Mouse (Mus musculus) midbrain, embryonic 16.5 days (tissue): Measurements from ENCODE around the gene Rtn4rl2. TPM values are rescaled to one million over a fixed set of nuclear protein-coding genes. Genes with fewer than 3 reads are reported as not detected.

Experiments used
- ATAC-seq: fragments of 200-750 bp; cut with Nextera tagmentation; 2 replicates; pipeline ENCODE4 v1.8.0; 2017; ENCODE audit warnings: moderate TSS enrichment
- H3K27ac ChIP-seq: fragments of 300-500 bp; sonication (generic); 2 replicates; pipeline ENCODE4 v1.5.1; 2014; ENCODE audit warnings: mild to moderate bottlenecking, low read length, mixed read lengths
- H3K27me3 ChIP-seq: fragments of 300-500 bp; sonication (generic); 2 replicates; pipeline ENCODE4 v1.6.1; 2014; ENCODE audit warnings: low read depth, low read length, mixed read lengths; ENCODE audit not compliant: control insufficient read depth, insufficient read depth
- H3K36me3 ChIP-seq: fragments of 300-500 bp; sonication (generic); 2 replicates; pipeline ENCODE4 v1.6.1; 2014; ENCODE audit warnings: mild to moderate bottlenecking, low read length, moderate library complexity, mixed read lengths; ENCODE audit not compliant: control insufficient read depth, insufficient read depth
- H3K4me1 ChIP-seq: fragments of 300-500 bp; sonication (generic); 2 replicates; pipeline ENCODE4 v1.6.1; 2014; ENCODE audit warnings: mild to moderate bottlenecking, low read length, mixed read lengths; ENCODE audit not compliant: control insufficient read depth, insufficient read depth
- H3K4me2 ChIP-seq: fragments of 300-500 bp; sonication (generic); 2 replicates; pipeline ENCODE4 v1.6.1; 2014; ENCODE audit warnings: mild to moderate bottlenecking, low read length, mixed read lengths
- H3K4me3 ChIP-seq: fragments of 300-500 bp; sonication (generic); 2 replicates; pipeline ENCODE4 v1.5.1; 2014; ENCODE audit warnings: low read depth, mild to moderate bottlenecking, low read length, moderate library complexity, mixed read lengths
- H3K9ac ChIP-seq: fragments of 300-500 bp; sonication (generic); 2 replicates; pipeline ENCODE4 v1.6.1; 2014; ENCODE audit warnings: low read depth, low read length, mixed read lengths
- H3K9me3 ChIP-seq: fragments of 300-500 bp; sonication (generic); replicated peaks from 2 replicates; pipeline ENCODE4 v1.6.1; 2014; ENCODE audit warnings: mild to moderate bottlenecking, low read length, mixed read lengths; ENCODE audit not compliant: control insufficient read depth, poor library complexity, severe bottlenecking
- WGBS: fragments of 180-500 bp; shearing (Covaris S2); extraction: QIAGEN DNeasy Blood & Tissue Kit; methylation state at CpG from one replicate; pipeline ENCODE4 v1.1.7; 2014; 5-methylcytosine and 5-hydroxymethylcytosine counted together
- microRNA-seq: library from miRNA; unstranded; fragments of <30 nt; microRNA quantifications from one replicate; pipeline ENCODE4, GENCODE M21; 2017
- polyA plus RNA-seq: library from polyadenylated mRNA; unstranded; fragments of >200 nt; fragmentation: Nextera tagmentation; extraction: Ambion mirVana; gene quantifications from 2 replicates; pipeline ENCODE4 v1.2.1, GENCODE M21; 2015

Gene Rtn4rl2
- polyA plus RNA-seq, 1 experiment from 2014 or later = 3.9 TPM

DNA sequence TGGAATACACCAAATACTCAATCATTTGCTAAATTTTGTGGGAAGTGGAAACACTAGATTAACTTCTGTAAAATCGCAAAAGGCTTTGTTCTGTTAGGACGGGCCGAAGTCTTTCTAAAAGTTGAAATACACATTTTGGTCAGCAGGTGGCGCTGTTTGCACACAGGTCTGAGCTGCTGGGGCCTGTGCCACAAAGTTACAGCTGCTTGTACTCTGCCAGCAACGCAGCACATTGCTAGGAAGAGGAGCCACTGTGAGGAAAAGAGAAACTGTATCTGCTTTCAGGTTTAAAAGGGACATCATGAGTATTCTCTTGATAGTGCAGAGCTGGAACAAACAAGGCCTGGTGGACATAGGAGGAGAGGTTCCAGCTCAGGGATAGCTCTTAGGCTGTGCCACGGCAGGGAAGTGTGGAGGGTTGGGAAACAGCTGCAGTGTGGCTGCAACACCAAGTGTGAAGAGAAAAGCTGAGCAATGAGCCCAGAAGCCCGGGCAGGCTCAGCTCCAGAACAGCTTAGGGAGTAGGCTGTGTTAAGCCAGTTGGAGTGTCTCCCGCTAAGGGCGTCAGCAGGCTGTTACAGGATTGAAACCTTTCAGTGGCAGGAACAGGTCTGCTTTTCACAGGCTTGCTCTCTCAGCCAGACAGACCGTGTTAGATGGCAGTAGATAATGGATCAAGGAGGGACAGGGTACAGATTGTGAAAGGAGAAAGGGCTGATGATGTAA, 54.7 kb downstream of the Rtn4rl2 start:
- H3K4me2 ChIP-seq = no peak overlapping the region
- peaks cover 8% of the 10 kb centered on the region for H3K4me1 ChIP-seq
- no peak overlapping the region for H3K9ac ChIP-seq
- H3K27ac ChIP-seq = no peak overlapping the region
- H3K9me3 ChIP-seq = no peaks in the 10 kb centered on the region
- 32% methylated on average over 10 of the region's 10 CpGs for WGBS
- ATAC-seq = peak; percentile 72
- peaks cover 1% of the 10 kb centered on the region; the same call in 1 of the 2 replicates for H3K27me3 ChIP-seq
- no peak overlapping the region for H3K4me3 ChIP-seq
- peaks cover 2% of the 10 kb centered on the region; the same call in 1 of the 2 replicates for H3K36me3 ChIP-seq

DNA sequence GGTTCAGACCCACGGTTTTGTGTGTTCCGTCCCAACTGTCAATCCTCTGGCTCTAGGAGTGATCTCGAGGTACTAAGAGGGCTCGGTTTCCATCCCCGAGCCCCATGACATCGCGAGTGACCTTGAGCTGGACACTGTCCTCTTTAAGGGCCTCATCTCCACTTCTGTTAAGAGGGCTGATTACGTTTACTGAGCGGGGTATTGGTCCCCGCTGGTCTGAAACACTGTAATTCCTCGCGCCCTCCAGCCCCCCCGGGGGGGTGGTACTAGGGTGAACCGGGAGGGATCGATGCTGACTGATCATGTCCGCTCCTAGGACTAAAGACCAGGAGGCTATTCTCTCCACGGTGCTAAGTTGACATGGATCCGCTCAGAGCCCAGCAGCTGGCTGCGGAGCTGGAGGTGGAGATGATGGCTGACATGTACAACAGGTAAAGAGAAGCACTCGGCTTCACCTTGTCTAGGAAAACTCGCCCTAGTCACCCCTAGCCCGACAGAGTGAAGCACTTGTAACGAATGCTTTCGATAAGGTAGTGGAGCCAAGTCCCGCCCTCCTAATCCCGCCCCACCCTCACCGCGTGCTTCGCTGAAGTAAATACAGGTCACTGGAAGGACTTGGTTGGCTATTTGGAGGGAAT, 59.1 kb downstream of the Rtn4rl2 start:
- peaks cover 11% of the 10 kb centered on the region for H3K4me1 ChIP-seq
- peak; percentile 42; the same call in 1 of the 2 replicates for ATAC-seq
- H3K9ac ChIP-seq = peak overlapping the region; percentile 62
- H3K4me3 ChIP-seq = peak overlapping the region; percentile 89
- no peak overlapping the region for H3K27ac ChIP-seq
- 1% methylated on average over 29 of the region's 29 CpGs for WGBS
- H3K4me2 ChIP-seq = peak overlapping the region; percentile 88
- H3K36me3 ChIP-seq = peaks cover 2% of the 10 kb centered on the region; the same call in 1 of the 2 replicates
- H3K9me3 ChIP-seq = no peaks in the 10 kb centered on the region
- no peaks in the 10 kb centered on the region for H3K27me3 ChIP-seq

DNA sequence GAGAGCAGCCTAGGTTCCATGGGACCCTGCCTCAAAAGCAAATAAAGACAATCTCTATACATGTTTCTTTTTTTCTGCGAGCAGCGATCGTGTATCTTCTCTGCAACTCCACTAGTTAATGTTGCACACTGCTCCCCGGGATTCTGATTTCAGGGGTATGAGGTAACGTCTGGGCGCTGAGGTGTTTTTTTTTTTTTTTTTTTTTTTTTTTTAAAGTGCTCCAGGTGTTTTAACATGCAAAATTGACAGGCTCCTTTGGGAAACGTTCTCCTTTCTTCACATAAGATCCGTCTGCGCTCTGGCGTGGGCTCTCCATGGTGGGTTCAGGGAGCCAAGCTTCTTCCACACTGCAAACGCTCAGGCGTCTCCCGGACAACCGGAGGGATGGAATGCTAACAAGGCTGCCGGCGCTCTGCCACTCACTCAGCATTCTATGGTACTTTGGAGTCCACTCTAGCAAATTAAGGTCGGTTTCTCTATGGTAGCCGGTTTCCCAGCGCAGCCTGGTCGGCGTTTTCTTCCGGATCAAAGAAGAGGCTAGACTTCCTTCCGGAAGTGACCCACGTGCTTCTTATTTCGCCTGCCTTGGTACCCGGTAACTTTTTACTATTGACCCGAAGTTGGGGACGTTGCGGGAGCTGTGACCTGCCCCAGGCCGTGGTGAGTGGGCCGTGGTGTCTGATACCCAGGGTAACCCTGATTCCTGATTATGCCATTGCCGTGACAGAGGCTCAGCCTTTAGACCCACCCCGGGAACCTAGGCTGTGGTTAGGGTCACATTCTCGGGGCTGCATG, 59.8 kb downstream of the Rtn4rl2 start, which contains the start of gene Timm10:
Timm10 (plus strand) TSS at position 510 of the 795 bp plus-strand sequence.
- Histone ChIP-seq H3K9ac (peak within 1 kb of the TSS; percentile 62), H3K4me3 (peak within 1 kb of the TSS; percentile 89), H3K36me3 (peaks cover 2% of the 10 kb centered on the region; the same call in 1 of the 2 replicates), H3K27me3 (no peaks in the 10 kb centered on the region), H3K4me2 (peak within 1 kb of the TSS; percentile 88), H3K27ac (peak within 1 kb of the TSS; percentile 72), H3K9me3 (no peaks in the 10 kb centered on the region), H3K4me1 (peaks cover 11% of the 10 kb centered on the region)
- ATAC-seq = peak; percentile 95
- under 1% methylated on average over 34 of the region's 34 CpGs for WGBS

DNA sequence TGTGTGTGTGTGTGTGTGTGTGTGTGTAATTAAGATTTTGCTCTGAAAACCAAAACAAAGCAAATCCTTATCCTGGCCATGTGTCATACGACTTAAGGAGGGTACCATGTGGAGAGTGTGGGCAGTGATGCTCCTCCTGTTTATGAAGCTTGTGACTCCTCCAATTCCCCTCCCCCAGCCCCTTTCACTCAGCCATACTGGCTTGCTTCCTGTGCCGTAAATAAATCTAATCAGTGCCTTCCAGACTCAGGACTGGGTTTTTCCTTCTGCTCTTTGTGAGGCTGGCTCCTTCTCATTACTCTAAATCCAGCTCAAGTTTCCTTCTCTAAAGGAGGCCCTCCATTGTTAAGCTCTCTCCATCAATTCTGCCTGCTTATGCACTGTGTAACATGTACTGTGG, 63.3 kb downstream of the Rtn4rl2 start:
- H3K4me2 ChIP-seq = no peak overlapping the region
- no peak overlapping the region for H3K4me3 ChIP-seq
- H3K27me3 ChIP-seq = no peaks in the 10 kb centered on the region
- H3K4me1 ChIP-seq = peaks cover 10% of the 10 kb centered on the region
- ATAC-seq = no peak
- no peak overlapping the region for H3K9ac ChIP-seq
- H3K36me3 ChIP-seq = no peaks in the 10 kb centered on the region
- WGBS = 58% methylated on average over 2 of the region's 2 CpGs
- no peaks in the 10 kb centered on the region for H3K9me3 ChIP-seq
- no peak overlapping the region for H3K27ac ChIP-seq

DNA sequence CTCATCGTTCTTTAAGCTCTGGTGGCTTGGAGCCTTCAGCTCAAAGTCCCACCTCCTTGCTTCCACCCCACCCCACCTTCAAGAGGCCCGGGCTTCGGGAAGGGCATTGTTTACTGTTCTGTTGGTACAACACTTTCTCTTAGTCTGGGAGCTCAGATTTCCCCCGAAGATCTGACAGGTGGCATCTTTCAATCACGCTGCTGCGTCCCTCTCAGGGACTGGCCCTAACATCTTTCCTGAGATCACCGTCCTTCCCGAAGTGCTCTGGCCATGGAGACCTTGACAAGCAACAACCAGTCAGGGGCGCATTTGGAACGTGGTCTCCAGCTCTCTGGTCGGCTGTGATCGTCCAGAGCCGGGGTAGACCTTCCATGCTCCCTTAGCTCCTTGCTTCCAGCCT, 64.0 kb downstream of the Rtn4rl2 start, which contains the start of gene Smtnl1:
Smtnl1 (minus strand) TSS at position 101 of the 400 bp plus-strand sequence.
- no peak within 1 kb of the TSS for H3K9ac ChIP-seq
- no peak within 1 kb of the TSS for H3K4me3 ChIP-seq
- H3K4me1 ChIP-seq = peaks cover 3% of the 10 kb centered on the region; the same call in 1 of the 2 replicates
- H3K9me3 ChIP-seq = no peaks in the 10 kb centered on the region
- no peak for ATAC-seq
- H3K27me3 ChIP-seq = no peaks in the 10 kb centered on the region
- H3K36me3 ChIP-seq = no peaks in the 10 kb centered on the region
- no peak within 1 kb of the TSS for H3K27ac ChIP-seq
- WGBS = 66% methylated on average over 13 of the region's 13 CpGs
- no peak within 1 kb of the TSS for H3K4me2 ChIP-seq

Small RNAs within 50 kb of the gene (microRNA-seq; reads per million reads assigned to microRNA genes)
- gene Gm24332 = not detected

Other genes with a start within 250 kb of the Rtn4rl2 start
- gene Ctnnd1, start 235.9 kb downstream of the Rtn4rl2 start, polyA plus RNA-seq = 29.9 and 30.1 TPM in 2 replicates
- gene Btbd18, start 227.6 kb downstream of the Rtn4rl2 start, polyA plus RNA-seq = 0.26 and 0.39 TPM in 2 replicates
- 177 and 185 TPM in 2 replicates for gene Selenoh, start 215.9 kb downstream of the Rtn4rl2 start, polyA plus RNA-seq
- not detected in 2 replicates for gene Gm28635, start 208.7 kb downstream of the Rtn4rl2 start, polyA plus RNA-seq
- 52.3 and 53.6 TPM in 2 replicates for gene Med19, start 208.3 kb downstream of the Rtn4rl2 start, polyA plus RNA-seq
- gene Tmx2, start 207.6 kb downstream of the Rtn4rl2 start, polyA plus RNA-seq = 298 and 301 TPM in 2 replicates
- 19.5 and 21.3 TPM in 2 replicates for gene Zdhhc5, start 171.5 kb downstream of the Rtn4rl2 start, polyA plus RNA-seq
- gene Clp1, start 159.4 kb downstream of the Rtn4rl2 start, polyA plus RNA-seq = 20.1 and 23.0 TPM in 2 replicates
- 27.7 and 28.1 TPM in 2 replicates for gene Ypel4, start 152.7 kb downstream of the Rtn4rl2 start, polyA plus RNA-seq
- gene Gm19426, start 143.1 kb downstream of the Rtn4rl2 start, polyA plus RNA-seq = 4.3 and 4.8 TPM in 2 replicates
- gene Serping1, start 111.3 kb downstream of the Rtn4rl2 start, polyA plus RNA-seq = 28.3 and 29.0 TPM in 2 replicates
- gene Ube2l6, start 87.9 kb downstream of the Rtn4rl2 start, polyA plus RNA-seq = 22.9 and 23.4 TPM in 2 replicates
- gene Smtnl1, start 64.1 kb downstream of the Rtn4rl2 start, polyA plus RNA-seq = not detected in 2 replicates
- 69.8 and 75.2 TPM in 2 replicates for gene Timm10, start 59.7 kb downstream of the Rtn4rl2 start, polyA plus RNA-seq
- 0.73 and 0.91 TPM in 2 replicates for gene Slc43a1, start 47.9 kb downstream of the Rtn4rl2 start, polyA plus RNA-seq
- 2.8 and 3.1 TPM in 2 replicates for gene Slc43a3, start 49.9 kb upstream of the Rtn4rl2 start, polyA plus RNA-seq
- not detected in 2 replicates for gene Prg2, start 93.8 kb upstream of the Rtn4rl2 start, polyA plus RNA-seq
- gene Prg3, start 101.5 kb upstream of the Rtn4rl2 start, polyA plus RNA-seq = not detected in 2 replicates
- 162 and 170 TPM in 2 replicates for gene Ssrp1, start 150.5 kb upstream of the Rtn4rl2 start, polyA plus RNA-seq
- gene P2rx3, start 150.8 kb upstream of the Rtn4rl2 start, polyA plus RNA-seq = 1.4 and 2.1 TPM in 2 replicates
- 23.0 and 27.4 TPM in 2 replicates for gene Tnks1bp1, start 161.3 kb upstream of the Rtn4rl2 start, polyA plus RNA-seq
- 24.8 and 26.3 TPM in 2 replicates for gene Aplnr, start 249.5 kb upstream of the Rtn4rl2 start, polyA plus RNA-seq